Mouse (Mus musculus) layer of hippocampus, postnatal 14 days (tissue): ENCODE data around the gene Chn2. TPM values are rescaled to one million over a fixed set of nuclear protein-coding genes. Genes with fewer than 3 reads are reported as not detected.

ENCODE experiments used
- DNase-seq, 2 experiments: peaks; one replicate each; pipeline ENCODE4 v3.0.0; 2021 to 2022; ENCODE audit warnings: low spot score in 2 of 2, mixed read lengths in 1 of 2
- total RNA-seq, 2 experiments: library from RNA; stranded (reverse); gene quantifications; 2 replicates each; pipeline ENCODE4 v1.2.3; 2021

Gene Chn2
- total RNA-seq, 2 experiments from 2014 or later, result 28.5 to 33.4 TPM

GRCm38 (mm10) chr6:54183825-54184578 is 144.6 kb downstream of the Chn2 start:
- DNase-seq, result peak; percentile 23 to 28

- no peak for DNase-seq
Observed at GRCm38 (mm10) chr6:54193631-54194305, 154.4 kb downstream of the Chn2 start.

- no peak for DNase-seq
Observed at GRCm38 (mm10) chr6:54197821-54198412, 158.6 kb downstream of the Chn2 start.

GRCm38 (mm10) chr6:54199516-54199915 is 160.2 kb downstream of the Chn2 start:
- DNase-seq, result no peak

- DNase-seq, result no peak
Observed at GRCm38 (mm10) chr6:54200031-54200722, 160.8 kb downstream of the Chn2 start.

- no peak for DNase-seq
Observed at GRCm38 (mm10) chr6:54202311-54203020, 163.1 kb downstream of the Chn2 start.

GRCm38 (mm10) chr6:54203316-54203715 is 164.0 kb downstream of the Chn2 start:
- DNase-seq, result no peak

- no peak for DNase-seq
Observed at GRCm38 (mm10) chr6:54203926-54204325, 164.6 kb downstream of the Chn2 start.

GRCm38 (mm10) chr6:54204931-54205330 is 165.6 kb downstream of the Chn2 start:
- no peak for DNase-seq

- DNase-seq, result no peak
Observed at GRCm38 (mm10) chr6:54205471-54205870, 166.1 kb downstream of the Chn2 start.

- DNase-seq, result no peak
Observed at GRCm38 (mm10) chr6:54206221-54206738, 166.9 kb downstream of the Chn2 start.

- no peak for DNase-seq
Observed at GRCm38 (mm10) chr6:54208786-54209185, 169.4 kb downstream of the Chn2 start.

- DNase-seq, result no peak
Observed at GRCm38 (mm10) chr6:54210971-54211370, 171.6 kb downstream of the Chn2 start.

GRCm38 (mm10) chr6:54211939-54212338 is 172.6 kb downstream of the Chn2 start:
- no peak for DNase-seq

GRCm38 (mm10) chr6:54213743-54214142 is 174.4 kb downstream of the Chn2 start:
- DNase-seq, result no peak

GRCm38 (mm10) chr6:54215636-54216035 is 176.3 kb downstream of the Chn2 start:
- no peak for DNase-seq

- no peak for DNase-seq
Observed at GRCm38 (mm10) chr6:54216512-54216911, 177.2 kb downstream of the Chn2 start.

GRCm38 (mm10) chr6:54220124-54220523 is 180.8 kb downstream of the Chn2 start:
- DNase-seq, result no peak

- DNase-seq, result no peak
Observed at GRCm38 (mm10) chr6:54223529-54223928, 184.2 kb downstream of the Chn2 start.

GRCm38 (mm10) chr6:54224325-54224724 is 185.0 kb downstream of the Chn2 start:
- DNase-seq, result no peak

GRCm38 (mm10) chr6:54225327-54225726 is 186.0 kb downstream of the Chn2 start:
- no peak for DNase-seq
